Mouse (Mus musculus) stomach, embryonic 15.5 days (tissue): ENCODE measurements around the gene Pld4. TPM values are rescaled to one million over a fixed set of nuclear protein-coding genes. Genes with fewer than 3 reads are reported as not detected.

Source experiments
- ATAC-seq: fragments of 200-750 bp; cut with Nextera tagmentation; 2 replicates; pipeline ENCODE4 v1.8.0; 2017; ENCODE audit warnings: low read depth, moderate number of reproducible peaks, moderate TSS enrichment; ENCODE audit not compliant: insufficient read depth, low FRiP score
- H3K27ac ChIP-seq: fragments of 300-500 bp; sonication (generic); 2 replicates; pipeline ENCODE4 v1.5.1; 2015; ENCODE audit warnings: mild to moderate bottlenecking, inconsistent platforms
- H3K27me3 ChIP-seq: fragments of 300-500 bp; sonication (generic); replicated peaks from 2 replicates; pipeline ENCODE4 v1.6.1; 2015; ENCODE audit warnings: inconsistent platforms
- H3K36me3 ChIP-seq: fragments of 300-500 bp; sonication (generic); 2 replicates; pipeline ENCODE4 v1.6.1; 2015; ENCODE audit warnings: inconsistent platforms
- H3K4me1 ChIP-seq: fragments of 300-500 bp; sonication (generic); 2 replicates; pipeline ENCODE4 v1.6.1; 2015; ENCODE audit warnings: inconsistent platforms
- H3K4me2 ChIP-seq: fragments of 300-500 bp; sonication (generic); 2 replicates; pipeline ENCODE4 v1.6.1; 2015; ENCODE audit warnings: mild to moderate bottlenecking, inconsistent platforms
- H3K4me3 ChIP-seq: fragments of 300-500 bp; sonication (generic); replicated peaks from 2 replicates; pipeline ENCODE4 v1.5.1; 2015; ENCODE audit warnings: inconsistent platforms
- H3K9ac ChIP-seq: fragments of 300-500 bp; sonication (generic); 2 replicates; pipeline ENCODE4 v1.6.1; 2015; ENCODE audit warnings: inconsistent platforms
- H3K9me3 ChIP-seq: fragments of 300-500 bp; sonication (generic); 2 replicates; pipeline ENCODE4 v1.6.1; 2016; ENCODE audit warnings: inconsistent platforms
- WGBS: fragments of 180-500 bp; shearing (Covaris S2); methylation state at CpG from one replicate; pipeline ENCODE4 v1.1.7; 2015; 5-methylcytosine and 5-hydroxymethylcytosine counted together
- polyA plus RNA-seq: library from polyadenylated mRNA; unstranded; fragments of >200 nt; fragmentation: Nextera tagmentation; extraction: Ambion mirVana; gene quantifications from 2 replicates; pipeline ENCODE4 v1.2.1, GENCODE M21; 2015

Pld4 gene
- polyA plus RNA-seq, 1 experiment from 2014 or later: 16.8 TPM

GRCm38 (mm10) chr12:112727801-112728200, 32.7 kb upstream of the Pld4 start:
- Histone ChIP-seq H3K27me3 (no peaks in the 10 kb centered on the region), H3K4me2 (no peak overlapping the region), H3K4me1 (peaks cover 30% of the 10 kb centered on the region), H3K9ac (no peak overlapping the region), H3K27ac (no peak overlapping the region), H3K9me3 (no peaks in the 10 kb centered on the region), H3K36me3 (peaks cover 17% of the 10 kb centered on the region; the same call in 1 of the 2 replicates), H3K4me3 (no peak overlapping the region)
- no peak for ATAC-seq
- 66% methylated on average over 8 of the region's 8 CpGs for WGBS

- peaks cover 12% of the 10 kb centered on the region for H3K4me1 ChIP-seq
- no peak overlapping the region for H3K4me3 ChIP-seq
- ATAC-seq: peak; percentile 3; the same call in 1 of the 2 replicates
- no peaks in the 10 kb centered on the region for H3K27me3 ChIP-seq
- no peak overlapping the region for H3K9ac ChIP-seq
- H3K27ac ChIP-seq: no peak overlapping the region; the same call in 1 of the 2 replicates
- WGBS: 72% methylated on average over 14 of the region's 14 CpGs
- H3K9me3 ChIP-seq: no peaks in the 10 kb centered on the region
- peaks cover 36% of the 10 kb centered on the region for H3K36me3 ChIP-seq
- no peak overlapping the region for H3K4me2 ChIP-seq
These were observed 29.6 kb upstream of the Pld4 start for GRCm38 (mm10) chr12:112730808-112731207.

- Histone ChIP-seq H3K9ac (no peak overlapping the region), H3K4me3 (no peak overlapping the region), H3K27me3 (no peaks in the 10 kb centered on the region), H3K9me3 (no peaks in the 10 kb centered on the region), H3K36me3 (peaks cover 53% of the 10 kb centered on the region), H3K27ac (no peak overlapping the region), H3K4me2 (no peak overlapping the region), H3K4me1 (peaks cover 10% of the 10 kb centered on the region; the same call in 1 of the 2 replicates)
- ATAC-seq: no peak
- 82% methylated on average over 10 of the region's 10 CpGs for WGBS
These were observed 27.9 kb upstream of the Pld4 start for GRCm38 (mm10) chr12:112732591-112732990.

- Histone ChIP-seq H3K27me3 (no peaks in the 10 kb centered on the region), H3K9ac (no peak overlapping the region), H3K4me3 (no peak overlapping the region), H3K4me1 (peaks cover 10% of the 10 kb centered on the region; the same call in 1 of the 2 replicates), H3K36me3 (peaks cover 67% of the 10 kb centered on the region), H3K9me3 (no peaks in the 10 kb centered on the region), H3K4me2 (no peak overlapping the region), H3K27ac (no peak overlapping the region)
- ATAC-seq: no peak
- 62% methylated on average over 2 of the region's 2 CpGs for WGBS
These were observed 26.2 kb upstream of the Pld4 start for GRCm38 (mm10) chr12:112734108-112734820.

- no peak overlapping the region for H3K4me3 ChIP-seq
- no peaks in the 10 kb centered on the region for H3K27me3 ChIP-seq
- 87% methylated on average over 19 of the region's 19 CpGs for WGBS
- peaks cover 70% of the 10 kb centered on the region for H3K36me3 ChIP-seq
- H3K27ac ChIP-seq: no peak overlapping the region
- H3K4me2 ChIP-seq: no peak overlapping the region
- H3K9ac ChIP-seq: no peak overlapping the region
- no peaks in the 10 kb centered on the region for H3K9me3 ChIP-seq
- H3K4me1 ChIP-seq: peaks cover 10% of the 10 kb centered on the region; the same call in 1 of the 2 replicates
- no peak for ATAC-seq
These were observed 25.4 kb upstream of the Pld4 start for GRCm38 (mm10) chr12:112734881-112735655.

GRCm38 (mm10) chr12:112735896-112736635, 24.4 kb upstream of the Pld4 start:
- Histone ChIP-seq H3K4me1 (0 out of 2 replicates have a peak, but pooled peaks cover under 1% of the 10 kb centered on the region), H3K9ac (no peak overlapping the region), H3K4me2 (no peak overlapping the region), H3K27me3 (no peaks in the 10 kb centered on the region), H3K27ac (no peak overlapping the region), H3K9me3 (no peaks in the 10 kb centered on the region), H3K36me3 (peaks cover 71% of the 10 kb centered on the region), H3K4me3 (no peak overlapping the region)
- WGBS: 86% methylated on average over 29 of the region's 29 CpGs
- ATAC-seq: no peak

- no peak overlapping the region for H3K27ac ChIP-seq
- no peak for ATAC-seq
- no peaks in the 10 kb centered on the region for H3K4me1 ChIP-seq
- no peak overlapping the region for H3K9ac ChIP-seq
- peaks cover 66% of the 10 kb centered on the region for H3K36me3 ChIP-seq
- H3K4me2 ChIP-seq: no peak overlapping the region
- WGBS: 83% methylated on average over 10 of the region's 10 CpGs
- H3K27me3 ChIP-seq: no peaks in the 10 kb centered on the region
- no peaks in the 10 kb centered on the region for H3K9me3 ChIP-seq
- no peak overlapping the region for H3K4me3 ChIP-seq
These were observed 23.9 kb upstream of the Pld4 start for GRCm38 (mm10) chr12:112736636-112736925.

- no peak overlapping the region for H3K4me2 ChIP-seq
- H3K4me3 ChIP-seq: no peak overlapping the region
- H3K4me1 ChIP-seq: no peaks in the 10 kb centered on the region
- H3K36me3 ChIP-seq: peaks cover 63% of the 10 kb centered on the region
- H3K9me3 ChIP-seq: no peaks in the 10 kb centered on the region
- H3K27me3 ChIP-seq: no peaks in the 10 kb centered on the region
- no peak overlapping the region for H3K9ac ChIP-seq
- 94% methylated on average over 7 of the region's 7 CpGs for WGBS
- H3K27ac ChIP-seq: no peak overlapping the region
- ATAC-seq: no peak
These were observed 23.4 kb upstream of the Pld4 start for GRCm38 (mm10) chr12:112737081-112737480.

- WGBS: 91% methylated on average over 14 of the region's 14 CpGs
- Histone ChIP-seq H3K9ac (no peak overlapping the region), H3K9me3 (no peaks in the 10 kb centered on the region), H3K36me3 (peaks cover 56% of the 10 kb centered on the region), H3K4me2 (no peak overlapping the region), H3K27ac (no peak overlapping the region), H3K27me3 (no peaks in the 10 kb centered on the region), H3K4me3 (no peak overlapping the region), H3K4me1 (peaks cover 4% of the 10 kb centered on the region; the same call in 1 of the 2 replicates)
- ATAC-seq: no peak
These were observed 22.7 kb upstream of the Pld4 start for GRCm38 (mm10) chr12:112737761-112738160.

GRCm38 (mm10) chr12:112738281-112739022, 22.0 kb upstream of the Pld4 start:
- Histone ChIP-seq H3K4me3 (no peak overlapping the region), H3K4me2 (no peak overlapping the region), H3K36me3 (peaks cover 51% of the 10 kb centered on the region), H3K4me1 (peaks cover 9% of the 10 kb centered on the region), H3K9ac (no peak overlapping the region), H3K27ac (no peak overlapping the region), H3K27me3 (no peaks in the 10 kb centered on the region), H3K9me3 (no peaks in the 10 kb centered on the region)
- ATAC-seq: no peak
- 90% methylated on average over 31 of the region's 31 CpGs for WGBS

GRCm38 (mm10) chr12:112739023-112739568, 21.4 kb upstream of the Pld4 start:
- Histone ChIP-seq H3K9me3 (no peaks in the 10 kb centered on the region), H3K4me3 (no peak overlapping the region), H3K36me3 (peaks cover 53% of the 10 kb centered on the region), H3K4me2 (no peak overlapping the region), H3K27me3 (no peaks in the 10 kb centered on the region), H3K4me1 (peaks cover 15% of the 10 kb centered on the region), H3K9ac (no peak overlapping the region), H3K27ac (no peak overlapping the region)
- no peak for ATAC-seq
- 91% methylated on average over 24 of the region's 24 CpGs for WGBS
